9 mouse cellular contexts compared by ENCODE assay signal in the genomic region with DNA sequence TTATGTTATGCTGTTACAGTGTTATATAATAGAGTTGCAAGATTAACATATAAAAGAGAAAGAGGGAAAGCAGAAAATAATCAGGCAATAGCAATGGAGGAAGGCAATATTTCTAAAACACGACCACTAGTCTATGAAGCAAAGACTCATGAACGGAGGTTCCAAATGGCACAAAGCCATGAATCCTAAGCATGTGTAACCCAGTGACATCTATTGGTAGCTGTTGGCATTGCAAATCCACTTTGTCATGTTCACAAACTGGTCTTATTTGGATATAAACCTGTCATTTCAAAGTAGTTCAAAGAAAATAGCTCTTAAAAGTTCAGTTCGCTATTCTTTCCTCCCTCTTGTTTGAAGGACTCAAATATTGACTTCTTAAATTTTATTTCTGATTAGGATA.
DNase-seq lines count a peak whose midpoint lies in the region; ATAC-seq lines count a peak whose summit lies in the region.
"Had no signal": no experiment of that assay in that cellular context is flagged by ENCODE, and none has a peak within 500 bp of the region (broad histone marks: within the 10 kb centered on the region; RNA-seq: fewer than 3 reads in every experiment).

No protein-coding gene starts in this region.

- H3K9me3 ChIP-seq in neural tube, embryonic 15.5 days (replicated peaks): no peaks in the 10 kb centered on the region

- ATAC-seq in inflammation-experienced regulatory T-cells, adult 6 months: peak; percentile 78
- peak; percentile 83 for ATAC-seq in megakaryocyte progenitor cell, adult 5-6 weeks (replicated peaks; ENCODE audit: poor library complexity)
- no peak for ATAC-seq in neural tube, embryonic 15.5 days (ENCODE audit: low FRiP score)

- H3K4me3 ChIP-seq in neural tube, embryonic 15.5 days (replicated peaks): no peak overlapping the region
- H3K4me3 ChIP-seq: erythroblast, embryonic 14.5 days had no signal

- no peaks in the 10 kb centered on the region for H3K4me1 ChIP-seq in neural tube, embryonic 15.5 days

- intact Hi-C loops in left cerebral cortex, postnatal 36 days (cut with DNase I): loop anchor here (2.0 kb wide), 1 partner anchor 428 kb away; no protein-coding TSS in a partner anchor

- DNase-seq in cerebellum, adult 18-20 months: peak; percentile 5 to 7
- DNase-seq in cerebellum, adult 11 months: no peak
- peak; percentile 21 for DNase-seq in left cerebral cortex, adult 11 months (ENCODE audit: low spot score)
- no peak for DNase-seq in left cerebral cortex, postnatal 36 days (ENCODE audit: low spot score in 2 of 2)
- peak; percentile 57 for DNase-seq in T-cell, adult 2 months (ENCODE audit: low spot score)

- no peak overlapping the region for H3K9ac ChIP-seq in neural tube, embryonic 15.5 days (replicated peaks)

- no peaks in the 10 kb centered on the region for H3K27me3 ChIP-seq in neural tube, embryonic 15.5 days (replicated peaks)

- no peak overlapping the region for H3K27ac ChIP-seq in neural tube, embryonic 15.5 days (replicated peaks)

- 23% methylated on average over 3 of the region's 3 CpGs for WGBS in neural tube, embryonic 15.5 days

- no peak overlapping the region for H3K4me2 ChIP-seq in neural tube, embryonic 15.5 days

- no peaks in the 10 kb centered on the region for H3K36me3 ChIP-seq in neural tube, embryonic 15.5 days

Comparison
In these comparisons a context has a peak if more than half of its experiments do, and no peak if none do; other contexts are left out.
1. DNase-seq: peak in cerebellum, adult 18-20 months (2 of 2), left cerebral cortex, adult 11 months (single experiment) and T-cell, adult 2 months (single experiment); none in cerebellum, adult 11 months (single experiment) and left cerebral cortex, postnatal 36 days (0 of 2).